Mouse (Mus musculus) naive thymus-derived CD4-positive, alpha-beta T cell, adult 2 months (primary cell): Measurements from ENCODE around the gene Ammecr1.

ENCODE experiments used
- DNase-seq: peaks from one replicate; pipeline ENCODE4 v3.0.0-alpha.2; 2011; ENCODE audit warnings: low read depth

The Ammecr1 gene

GRCm38 (mm10) chrX:142914208-142914607 is 52.3 kb downstream of the Ammecr1 start:
- DNase-seq, result no peak

DNA sequence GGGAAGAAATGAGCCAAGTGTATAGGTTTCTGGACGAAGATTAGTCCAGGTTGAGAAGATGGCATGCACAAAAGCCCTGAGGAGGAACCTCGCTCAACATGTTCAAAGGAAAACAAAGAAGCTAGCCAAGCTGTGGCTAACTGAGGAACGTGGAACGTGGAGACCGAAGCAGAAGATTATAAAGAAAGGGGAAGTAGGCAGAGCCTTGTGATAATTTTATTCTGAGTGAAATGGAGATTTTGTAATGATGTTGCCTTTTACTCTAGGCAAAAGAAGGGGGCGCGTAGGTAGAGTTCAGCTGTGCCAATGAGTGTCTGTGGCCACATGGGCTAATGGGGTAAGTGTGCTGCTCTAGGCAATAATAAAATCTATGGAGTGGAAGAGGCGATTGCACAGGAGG is 62.7 kb downstream of the Ammecr1 start:
- DNase-seq, result no peak

- no peak for DNase-seq
Measured at GRCm38 (mm10) chrX:142902599-142902998, 63.9 kb downstream of the Ammecr1 start.

DNA sequence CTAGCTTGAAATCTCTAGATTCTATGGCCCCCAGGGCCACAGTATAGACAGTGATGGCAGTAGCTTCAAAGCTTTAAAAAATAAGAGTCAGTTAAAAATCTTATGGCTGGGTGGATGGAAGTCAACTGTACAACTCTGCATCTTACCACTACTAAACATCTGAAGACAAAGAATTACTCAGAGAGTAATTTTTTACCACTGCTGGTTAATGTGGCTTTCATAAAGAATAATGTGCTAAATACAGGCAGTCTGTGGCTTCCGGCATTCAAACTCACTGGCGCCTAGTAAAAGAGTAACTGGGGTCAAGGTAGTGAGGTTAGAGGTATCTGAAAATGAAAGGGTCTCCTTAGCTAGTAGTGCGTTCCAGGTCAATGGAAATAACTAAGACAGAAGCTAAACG is 64.6 kb downstream of the Ammecr1 start:
- peak; percentile 14 for DNase-seq

DNA sequence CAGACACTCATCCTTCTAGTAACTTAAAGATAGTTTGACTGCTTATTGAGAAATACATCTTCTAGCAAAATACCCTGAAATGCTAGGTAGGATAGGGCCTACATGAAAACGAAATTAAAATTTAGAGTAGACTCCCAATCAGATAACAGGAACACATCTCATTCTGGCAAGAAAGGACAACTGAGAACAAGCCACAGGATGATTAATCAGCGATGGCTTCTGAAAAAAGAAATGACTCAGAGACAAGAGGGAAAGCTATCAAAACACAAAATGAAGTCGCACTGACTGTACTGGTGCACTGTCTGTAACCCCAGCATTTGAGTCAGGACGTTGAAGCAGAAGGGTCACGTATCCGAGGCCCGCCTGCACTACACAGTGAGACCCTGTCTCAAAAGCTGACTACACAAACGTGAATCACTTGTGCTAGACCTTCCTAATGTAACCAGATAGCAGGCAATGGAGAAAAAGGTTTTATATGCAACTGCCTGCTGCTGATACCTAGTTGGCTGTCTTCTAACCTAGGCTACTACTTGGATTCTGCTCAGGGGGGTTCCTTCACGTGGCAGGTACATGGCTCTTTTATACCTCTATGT is 68.1 kb downstream of the Ammecr1 start:
- no peak for DNase-seq

- DNase-seq, result no peak
Measured at GRCm38 (mm10) chrX:142897477-142898000, 69.0 kb downstream of the Ammecr1 start.

DNA sequence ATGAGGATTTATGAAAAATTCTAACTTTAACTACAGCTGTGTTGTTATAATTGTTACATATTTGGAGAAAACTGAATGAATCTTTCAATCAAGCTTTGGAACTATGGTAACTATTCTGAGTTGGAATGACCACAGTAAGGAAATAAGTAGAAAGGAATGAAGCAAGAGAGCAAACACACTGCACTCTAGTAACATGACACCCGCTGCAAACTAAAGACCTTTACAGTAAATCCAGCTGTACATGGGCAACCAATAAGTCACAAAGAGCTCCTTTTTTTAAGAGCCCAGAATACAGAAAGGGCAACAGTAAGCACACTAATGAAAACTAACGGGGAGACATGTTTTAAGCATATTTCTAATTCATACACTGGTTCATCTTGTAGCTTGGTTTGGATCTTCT is 71.2 kb downstream of the Ammecr1 start:
- DNase-seq, result no peak

DNA sequence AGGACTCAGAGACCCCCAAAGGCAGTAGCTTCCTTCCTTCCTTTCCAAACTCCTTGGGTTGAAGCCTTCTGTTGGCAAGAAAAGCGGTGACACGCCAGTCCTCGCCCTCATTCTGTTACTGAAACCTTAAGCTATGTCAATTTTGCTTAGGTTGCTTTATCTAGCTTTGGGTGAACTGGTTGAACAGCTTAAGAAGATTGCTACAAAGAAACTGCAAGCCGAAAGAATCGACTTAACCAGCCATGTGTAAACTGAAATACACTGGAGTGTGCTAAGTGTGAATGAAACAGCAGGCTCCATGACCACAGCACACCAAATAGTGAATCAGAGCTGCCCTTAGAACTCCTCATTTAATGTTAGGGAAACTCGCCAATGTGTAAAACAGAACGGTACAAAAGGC is 80.6 kb downstream of the Ammecr1 start:
- no peak for DNase-seq

DNA sequence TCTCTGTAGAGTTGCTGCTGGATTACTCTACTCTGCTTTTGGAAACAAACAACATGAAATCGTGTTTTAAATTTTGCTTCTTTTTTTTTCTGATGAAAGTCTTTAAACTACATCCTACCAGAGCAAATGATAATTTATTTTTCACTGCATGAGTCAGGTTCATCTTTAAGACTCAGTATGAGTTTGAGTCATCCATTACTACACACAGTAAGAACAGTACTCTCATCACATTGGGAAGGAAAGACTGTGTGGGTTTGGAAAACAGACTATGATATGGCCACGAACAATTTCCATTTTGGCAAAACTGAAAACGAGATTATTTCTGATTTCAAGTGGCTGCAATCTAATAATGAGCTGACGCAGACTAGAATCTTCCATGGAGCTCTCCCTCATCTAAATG is 82.9 kb downstream of the Ammecr1 start:
- no peak for DNase-seq

GRCm38 (mm10) chrX:142882255-142882654 is 84.3 kb downstream of the Ammecr1 start:
- no peak for DNase-seq

DNA sequence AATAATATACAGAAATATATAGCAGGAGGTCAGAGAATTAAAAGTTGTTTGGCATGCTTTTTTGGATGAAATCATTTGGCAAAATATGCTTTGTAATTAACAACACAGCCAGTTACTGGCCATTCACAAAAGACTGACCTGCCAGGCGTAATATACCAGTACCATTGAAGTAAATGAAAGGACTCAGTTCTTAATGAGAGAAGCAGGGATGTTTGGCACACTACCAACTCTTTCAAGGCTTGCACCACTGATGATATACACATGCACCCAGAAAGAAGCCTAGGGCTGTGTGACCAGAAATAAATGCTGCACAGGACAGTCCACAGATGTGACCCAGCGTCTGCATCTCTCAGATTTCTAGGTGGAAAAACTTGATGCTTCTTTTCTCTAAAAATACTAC is 96.7 kb downstream of the Ammecr1 start:
- DNase-seq, result no peak

- no peak for DNase-seq
Measured at GRCm38 (mm10) chrX:142848032-142848431, 118.5 kb downstream of the Ammecr1 start.

DNA sequence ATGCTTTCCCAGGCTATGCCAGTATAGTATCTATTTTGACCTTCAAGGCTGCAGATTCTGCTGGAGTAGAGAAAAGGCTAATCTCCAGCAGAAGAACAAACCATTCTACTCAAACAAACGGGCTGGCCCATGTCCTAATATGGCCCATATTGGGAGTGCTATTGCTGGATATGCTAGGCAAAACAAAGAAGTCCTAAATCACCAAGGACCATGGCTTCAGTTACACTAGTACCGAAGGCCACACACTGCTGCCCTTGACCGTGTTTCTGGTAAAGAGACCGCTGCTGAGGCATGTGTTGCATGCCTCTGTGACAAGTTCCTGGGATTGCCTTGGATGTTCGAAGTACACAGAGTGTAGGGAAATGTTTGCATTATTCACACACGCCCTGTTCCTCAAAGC is 120.3 kb downstream of the Ammecr1 start:
- no peak for DNase-seq

DNA sequence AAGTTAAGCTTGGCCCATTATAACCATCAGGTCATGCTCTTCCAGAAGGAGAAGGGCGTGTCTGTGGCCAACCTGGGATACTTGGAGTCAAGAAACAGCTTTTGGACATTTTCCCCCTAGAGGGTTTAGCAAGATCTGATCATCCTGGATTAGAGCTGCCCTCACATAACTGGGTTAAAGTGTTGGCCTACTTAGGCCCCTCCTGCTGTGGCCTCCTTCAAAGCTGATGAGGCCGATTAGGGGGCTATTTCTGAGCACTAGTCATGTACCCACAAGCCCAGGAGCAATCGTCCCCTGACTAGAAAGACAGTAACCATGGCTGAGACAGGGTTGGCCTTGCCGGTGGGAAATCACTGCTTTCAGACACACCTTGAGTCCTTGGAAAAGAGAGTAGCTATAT is 124.6 kb downstream of the Ammecr1 start:
- DNase-seq, result no peak

DNA sequence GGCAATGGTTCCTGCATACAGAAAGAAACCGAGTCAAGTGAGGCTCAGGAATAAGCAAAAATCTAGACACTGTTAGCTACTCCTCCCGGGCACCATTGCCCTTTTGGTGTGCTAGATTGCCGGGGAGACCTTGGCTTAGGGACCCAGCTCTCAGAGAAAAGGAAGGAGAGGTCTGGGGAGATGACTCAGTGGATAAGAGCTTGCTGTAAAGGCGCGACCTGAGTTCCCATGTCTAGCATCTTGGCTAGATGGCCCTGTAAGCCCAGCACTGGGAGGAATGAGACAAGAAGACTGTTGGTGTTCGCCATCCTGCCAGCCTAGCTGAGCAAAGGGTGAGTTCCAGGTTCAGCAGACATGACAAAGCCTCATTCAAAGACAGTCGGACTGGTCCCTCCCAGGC is 127.1 kb downstream of the Ammecr1 start:
- DNase-seq, result no peak

DNA sequence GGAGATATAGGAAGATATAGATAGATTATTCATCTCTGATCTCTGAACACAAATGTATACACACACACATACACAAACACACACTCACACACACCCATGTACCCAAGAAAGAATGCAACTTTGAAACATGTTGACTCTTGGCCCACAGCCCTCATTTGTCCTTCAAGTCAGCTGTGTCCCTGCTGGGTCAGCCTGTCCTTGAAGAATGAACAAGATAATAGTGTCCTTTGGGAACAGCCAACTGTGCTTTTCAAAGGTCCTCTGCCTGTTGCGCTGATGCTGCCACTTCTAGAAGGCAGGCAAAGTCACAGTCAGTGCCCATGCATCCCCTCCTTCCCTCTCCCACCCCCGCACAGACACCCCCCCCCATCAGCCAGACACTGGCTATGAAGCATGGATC is 127.7 kb downstream of the Ammecr1 start:
- no peak for DNase-seq

DNA sequence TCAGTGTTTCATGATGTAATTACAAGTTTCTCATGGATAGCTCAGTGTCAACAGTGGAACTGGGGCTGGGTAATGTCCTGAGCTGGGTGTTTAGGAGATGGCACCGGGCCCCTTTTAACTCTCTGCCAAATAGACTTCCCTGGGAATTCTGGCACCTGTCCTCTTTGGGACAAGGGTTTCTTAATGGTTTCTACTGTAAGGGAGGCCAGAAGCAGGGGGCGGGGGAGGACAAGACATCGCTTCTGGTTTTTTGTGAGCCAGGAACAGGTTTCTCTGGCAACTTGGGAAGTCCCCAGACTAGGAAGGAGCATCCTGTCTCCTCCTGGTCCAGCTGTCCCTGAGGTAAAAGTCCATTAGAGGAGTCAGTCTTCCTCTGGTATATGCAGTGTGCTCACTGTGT is 129.2 kb downstream of the Ammecr1 start:
- DNase-seq, result no peak

DNA sequence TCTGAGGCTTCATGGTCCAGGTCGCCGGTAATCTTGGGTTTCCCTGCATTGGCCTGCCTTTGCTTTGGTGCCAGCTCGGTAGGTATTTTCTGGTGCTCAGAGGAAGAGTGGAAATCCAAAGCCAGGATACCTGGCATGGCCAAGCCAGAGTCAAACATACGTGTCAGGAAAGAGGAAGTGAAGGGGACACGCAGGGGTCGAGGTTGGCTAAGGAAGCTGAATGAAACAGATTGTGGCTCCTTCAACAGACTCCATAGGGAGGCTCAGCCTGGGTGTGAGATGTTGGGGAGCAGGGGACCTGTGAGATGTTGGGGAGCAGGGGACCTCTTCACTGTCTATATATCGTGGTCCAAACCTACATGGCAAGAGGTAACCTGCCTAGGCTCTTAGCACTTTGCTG is 130.1 kb downstream of the Ammecr1 start:
- no peak for DNase-seq

GRCm38 (mm10) chrX:142834807-142835206 is 131.7 kb downstream of the Ammecr1 start:
- DNase-seq, result no peak

- DNase-seq, result no peak
Measured at GRCm38 (mm10) chrX:142833164-142833796, 133.2 kb downstream of the Ammecr1 start.

DNA sequence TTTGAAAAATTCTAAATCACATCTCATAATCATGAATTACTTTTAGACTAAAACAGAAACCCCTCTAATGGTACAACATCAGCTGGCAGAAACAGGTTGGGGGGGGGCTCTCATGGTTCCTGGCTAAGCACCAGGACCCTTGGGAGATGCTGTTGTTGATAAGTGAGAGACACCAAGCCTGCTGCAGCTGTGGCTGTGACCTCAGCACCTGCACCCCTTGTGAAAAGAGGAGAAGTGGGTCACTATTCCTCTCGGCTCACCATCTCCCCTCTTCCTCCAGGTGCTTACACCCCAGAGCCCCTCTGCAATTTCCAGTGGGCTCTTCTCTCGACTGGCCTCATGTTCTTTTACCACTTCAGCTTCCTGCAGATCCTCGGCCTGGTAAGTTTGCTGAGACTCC is 134.3 kb downstream of the Ammecr1 start:
- DNase-seq, result no peak

GRCm38 (mm10) chrX:142830572-142830971 is 136.0 kb downstream of the Ammecr1 start:
- DNase-seq, result no peak

GRCm38 (mm10) chrX:142829866-142830470 is 136.6 kb downstream of the Ammecr1 start:
- no peak for DNase-seq

GRCm38 (mm10) chrX:142829267-142829666 is 137.3 kb downstream of the Ammecr1 start:
- DNase-seq, result no peak
